Mouse (Mus musculus): Measurements from ENCODE around the gene Tcp11. TPM values are rescaled to one million over a fixed set of nuclear protein-coding genes. Genes with fewer than 3 reads are reported as not detected.

Gene Tcp11
- polyA plus RNA-seq, 1 experiment from 2014 or later, result 0.45 TPM

GRCm38 (mm10) chr17:28099086-28099485, 18.6 kb upstream of the Tcp11 start:
- 0 out of 2 replicates have a peak, but pooled peaks cover 5% of the 10 kb centered on the region for H3K9me3 ChIP-seq (ENCODE audit: control insufficient read depth, low read length)
- H3K9ac ChIP-seq (ENCODE audit: low read length), result no peak overlapping the region
- H3K27ac ChIP-seq (replicated peaks in 1 of 2; ENCODE audit: control insufficient read depth in 1 of 2, insufficient read depth in 1 of 2, low read depth in 2 of 2, low read length in 2 of 2), result no peak overlapping the region
- H3K36me3 ChIP-seq (ENCODE audit: control insufficient read depth, insufficient read depth, low read length), result no peaks in the 10 kb centered on the region
- no peak for ATAC-seq (ENCODE audit: insufficient number of reproducible peaks, insufficient read depth, low FRiP score, low read depth)
- no peaks in the 10 kb centered on the region for H3K27me3 ChIP-seq (ENCODE audit: control insufficient read depth, insufficient read depth, low read length)
- no peak overlapping the region for H3K4me2 ChIP-seq (ENCODE audit: low read length)
- no peak overlapping the region for H3K4me3 ChIP-seq (ENCODE audit: control insufficient read depth in 1 of 2, insufficient read depth in 1 of 2, low read depth in 1 of 2, low read length in 2 of 2)
- WGBS, result 65% methylated on average over 3 of the region's 3 CpGs
- no peaks in the 10 kb centered on the region for H3K4me1 ChIP-seq (ENCODE audit: control insufficient read depth in 2 of 2, insufficient read depth in 2 of 2, low read length in 2 of 2)

GRCm38 (mm10) chr17:28097308-28097707, 16.9 kb upstream of the Tcp11 start:
- Histone ChIP-seq H3K4me2 (ENCODE audit: low read length) (no peak overlapping the region), H3K27ac (replicated peaks in 1 of 2; ENCODE audit: control insufficient read depth in 1 of 2, insufficient read depth in 1 of 2, low read depth in 2 of 2, low read length in 2 of 2) (no peak overlapping the region), H3K27me3 (ENCODE audit: control insufficient read depth, insufficient read depth, low read length) (no peaks in the 10 kb centered on the region), H3K9ac (ENCODE audit: low read length) (no peak overlapping the region), H3K9me3 (ENCODE audit: control insufficient read depth, low read length) (peaks cover 9% of the 10 kb centered on the region), H3K36me3 (ENCODE audit: control insufficient read depth, insufficient read depth, low read length) (no peaks in the 10 kb centered on the region), H3K4me3 (ENCODE audit: control insufficient read depth in 1 of 2, insufficient read depth in 1 of 2, low read depth in 1 of 2, low read length in 2 of 2) (no peak overlapping the region), H3K4me1 (ENCODE audit: control insufficient read depth in 2 of 2, insufficient read depth in 2 of 2, low read length in 2 of 2) (no peaks in the 10 kb centered on the region)
- no peak for ATAC-seq (ENCODE audit: insufficient number of reproducible peaks, insufficient read depth, low FRiP score, low read depth)
- WGBS, result 86% methylated on average over 13 of the region's 13 CpGs

- Histone ChIP-seq H3K9ac (ENCODE audit: low read length) (no peak overlapping the region), H3K4me3 (ENCODE audit: control insufficient read depth in 1 of 2, insufficient read depth in 1 of 2, low read depth in 1 of 2, low read length in 2 of 2) (no peak overlapping the region)
- 70% methylated on average over 10 of the region's 10 CpGs for WGBS
These were observed 16.0 kb upstream of the Tcp11 start for GRCm38 (mm10) chr17:28096418-28096817.

GRCm38 (mm10) chr17:28093837-28094236, 13.4 kb upstream of the Tcp11 start:
- no peak for ATAC-seq (ENCODE audit: insufficient number of reproducible peaks, insufficient read depth, low FRiP score, low read depth)
- 71% methylated on average over 3 of the region's 3 CpGs for WGBS
- no peak overlapping the region for H3K9ac ChIP-seq (ENCODE audit: low read length)

More at GRCm38 (mm10) chr17:28096418-28096817, 16.0 kb upstream of the Tcp11 start:
- Histone ChIP-seq H3K9me3 (ENCODE audit: control insufficient read depth, low read length) (peaks cover 12% of the 10 kb centered on the region), H3K4me2 (ENCODE audit: low read length) (no peak overlapping the region), H3K27ac (replicated peaks in 1 of 2; ENCODE audit: control insufficient read depth in 1 of 2, insufficient read depth in 1 of 2, low read depth in 2 of 2, low read length in 2 of 2) (no peak overlapping the region), H3K27me3 (ENCODE audit: control insufficient read depth, insufficient read depth, low read length) (no peaks in the 10 kb centered on the region), H3K4me1 (ENCODE audit: control insufficient read depth in 2 of 2, insufficient read depth in 2 of 2, low read length in 2 of 2) (no peaks in the 10 kb centered on the region), H3K36me3 (ENCODE audit: control insufficient read depth, insufficient read depth, low read length) (no peaks in the 10 kb centered on the region)
- ATAC-seq (ENCODE audit: insufficient number of reproducible peaks, insufficient read depth, low FRiP score, low read depth), result no peak

GRCm38 (mm10) chr17:28092297-28092696, 11.9 kb upstream of the Tcp11 start:
- Histone ChIP-seq H3K4me3 (ENCODE audit: control insufficient read depth in 1 of 2, insufficient read depth in 1 of 2, low read depth in 1 of 2, low read length in 2 of 2) (no peak overlapping the region), H3K4me2 (ENCODE audit: low read length) (no peak overlapping the region), H3K27me3 (ENCODE audit: control insufficient read depth, insufficient read depth, low read length) (no peaks in the 10 kb centered on the region), H3K9me3 (ENCODE audit: control insufficient read depth, low read length) (peaks cover 7% of the 10 kb centered on the region), H3K27ac (replicated peaks in 1 of 2; ENCODE audit: control insufficient read depth in 1 of 2, insufficient read depth in 1 of 2, low read depth in 2 of 2, low read length in 2 of 2) (no peak overlapping the region), H3K4me1 (ENCODE audit: control insufficient read depth in 2 of 2, insufficient read depth in 2 of 2, low read length in 2 of 2) (peaks cover 7 to 8% of the 10 kb centered on the region in 2 experiments), H3K9ac (ENCODE audit: low read length) (no peak overlapping the region), H3K36me3 (ENCODE audit: control insufficient read depth, insufficient read depth, low read length) (no peaks in the 10 kb centered on the region)
- no peak for ATAC-seq (ENCODE audit: insufficient number of reproducible peaks, insufficient read depth, low FRiP score, low read depth)
- WGBS, result 74% methylated on average over 2 of the region's 2 CpGs

More at GRCm38 (mm10) chr17:28093837-28094236, 13.4 kb upstream of the Tcp11 start:
- no peak overlapping the region for H3K27ac ChIP-seq (replicated peaks in 1 of 2; ENCODE audit: control insufficient read depth in 1 of 2, insufficient read depth in 1 of 2, low read depth in 2 of 2, low read length in 2 of 2)
- no peak overlapping the region for H3K4me3 ChIP-seq (ENCODE audit: control insufficient read depth in 1 of 2, insufficient read depth in 1 of 2, low read depth in 1 of 2, low read length in 2 of 2)
- H3K4me1 ChIP-seq (ENCODE audit: control insufficient read depth in 2 of 2, insufficient read depth in 2 of 2, low read length in 2 of 2), result no peaks in the 10 kb centered on the region
- H3K9me3 ChIP-seq (ENCODE audit: control insufficient read depth, low read length), result peaks cover 7% of the 10 kb centered on the region
- H3K4me2 ChIP-seq (ENCODE audit: low read length), result no peak overlapping the region
- H3K36me3 ChIP-seq (ENCODE audit: control insufficient read depth, insufficient read depth, low read length), result no peaks in the 10 kb centered on the region
- no peaks in the 10 kb centered on the region for H3K27me3 ChIP-seq (ENCODE audit: control insufficient read depth, insufficient read depth, low read length)

- Histone ChIP-seq H3K9ac (ENCODE audit: low read length) (no peak overlapping the region), H3K9me3 (ENCODE audit: control insufficient read depth, low read length) (peaks cover 4% of the 10 kb centered on the region; the same call in 1 of the 2 replicates), H3K27me3 (ENCODE audit: control insufficient read depth, insufficient read depth, low read length) (no peaks in the 10 kb centered on the region), H3K4me3 (ENCODE audit: control insufficient read depth in 1 of 2, insufficient read depth in 1 of 2, low read depth in 1 of 2, low read length in 2 of 2) (no peak overlapping the region), H3K27ac (replicated peaks in 1 of 2; ENCODE audit: control insufficient read depth in 1 of 2, insufficient read depth in 1 of 2, low read depth in 2 of 2, low read length in 2 of 2) (no peak overlapping the region), H3K36me3 (ENCODE audit: control insufficient read depth, insufficient read depth, low read length) (no peaks in the 10 kb centered on the region), H3K4me1 (ENCODE audit: control insufficient read depth in 2 of 2, insufficient read depth in 2 of 2, low read length in 2 of 2) (peaks cover 7 to 10% of the 10 kb centered on the region in 2 experiments), H3K4me2 (ENCODE audit: low read length) (no peak overlapping the region)
- no peak for ATAC-seq (ENCODE audit: insufficient number of reproducible peaks, insufficient read depth, low FRiP score, low read depth)
- WGBS, result 89% methylated on average over 6 of the region's 6 CpGs
These were observed 8.3 kb upstream of the Tcp11 start for GRCm38 (mm10) chr17:28088718-28089117.

GRCm38 (mm10) chr17:28087430-28087829, 7.0 kb upstream of the Tcp11 start:
- Histone ChIP-seq H3K4me1 (ENCODE audit: control insufficient read depth in 2 of 2, insufficient read depth in 2 of 2, low read length in 2 of 2) (peaks cover 7 to 10% of the 10 kb centered on the region in 2 experiments), H3K9ac (ENCODE audit: low read length) (no peak overlapping the region), H3K4me2 (ENCODE audit: low read length) (no peak overlapping the region), H3K9me3 (ENCODE audit: control insufficient read depth, low read length) (peaks cover 4% of the 10 kb centered on the region; the same call in 1 of the 2 replicates), H3K27me3 (ENCODE audit: control insufficient read depth, insufficient read depth, low read length) (no peaks in the 10 kb centered on the region), H3K36me3 (ENCODE audit: control insufficient read depth, insufficient read depth, low read length) (no peaks in the 10 kb centered on the region), H3K4me3 (ENCODE audit: control insufficient read depth in 1 of 2, insufficient read depth in 1 of 2, low read depth in 1 of 2, low read length in 2 of 2) (no peak overlapping the region), H3K27ac (replicated peaks in 1 of 2; ENCODE audit: control insufficient read depth in 1 of 2, insufficient read depth in 1 of 2, low read depth in 2 of 2, low read length in 2 of 2) (peak overlapping the region; percentile 26 to 41; a peak in 3 of 4 replicates)
- no peak for ATAC-seq (ENCODE audit: insufficient number of reproducible peaks, insufficient read depth, low FRiP score, low read depth)
- WGBS, result 9% methylated on average over 5 of the region's 5 CpGs

GRCm38 (mm10) chr17:28084964-28085363, 4.5 kb upstream of the Tcp11 start:
- H3K9ac ChIP-seq (ENCODE audit: low read length), result peak overlapping the region; percentile 45; the same call in 1 of the 2 replicates
- H3K9me3 ChIP-seq (ENCODE audit: control insufficient read depth, low read length), result no peaks in the 10 kb centered on the region
- H3K4me1 ChIP-seq (ENCODE audit: control insufficient read depth in 2 of 2, insufficient read depth in 2 of 2, low read length in 2 of 2), result peaks cover 7 to 16% of the 10 kb centered on the region in 2 experiments
- 0 out of 4 replicates have a peak overlapping the region, but pooled peaks of 1 of the 2 experiments have one; percentile 14 for H3K4me3 ChIP-seq (ENCODE audit: control insufficient read depth in 1 of 2, insufficient read depth in 1 of 2, low read depth in 1 of 2, low read length in 2 of 2)
- no peak overlapping the region for H3K27ac ChIP-seq (replicated peaks in 1 of 2; ENCODE audit: control insufficient read depth in 1 of 2, insufficient read depth in 1 of 2, low read depth in 2 of 2, low read length in 2 of 2)
- no peaks in the 10 kb centered on the region; the same call in 1 of the 2 replicates for H3K27me3 ChIP-seq (ENCODE audit: control insufficient read depth, insufficient read depth, low read length)
- WGBS, result 1% methylated on average over 16 of the region's 16 CpGs
- no peaks in the 10 kb centered on the region for H3K36me3 ChIP-seq (ENCODE audit: control insufficient read depth, insufficient read depth, low read length)
- peak overlapping the region; percentile 57 for H3K4me2 ChIP-seq (ENCODE audit: low read length)
- peak; percentile 52 for ATAC-seq (ENCODE audit: insufficient number of reproducible peaks, insufficient read depth, low FRiP score, low read depth)

Data from heart, embryonic 14.5 days (tissue).